In genomic region chr10:99106311-99106702, GRCm38 (mm10) we compare ENCODE assay signal across 9 mouse cellular contexts. TPM values are rescaled to one million over a fixed set of nuclear protein-coding genes. Genes with fewer than 3 reads are reported as not detected.
DNase-seq lines count a peak whose midpoint lies in the region; ATAC-seq lines count a peak whose summit lies in the region.
"Had no signal": no experiment of that assay in that cellular context is flagged by ENCODE, and none has a peak within 500 bp of the region (broad histone marks: within the 10 kb centered on the region; RNA-seq: fewer than 3 reads in every experiment).

No protein-coding gene starts in this region.

- H3K4me2 ChIP-seq in heart, embryonic 14.5 days (ENCODE audit: low read length): peak overlapping the region; percentile 100
- peak overlapping the region; percentile 88 for H3K4me2 ChIP-seq in hindbrain, embryonic 11.5 days (replicated peaks; ENCODE audit: low read depth, low read length)
- H3K4me2 ChIP-seq in midbrain, embryonic 11.5 days: peak overlapping the region; percentile 49

- peaks cover 4 to 8% of the 10 kb centered on the region in 2 experiments; a peak in 3 of 4 replicates for H3K4me1 ChIP-seq in heart, embryonic 14.5 days (ENCODE audit: control insufficient read depth in 2 of 2, insufficient read depth in 2 of 2, low read length in 2 of 2)
- no peaks in the 10 kb centered on the region; the same call in 1 of the 2 replicates for H3K4me1 ChIP-seq in hindbrain, embryonic 11.5 days (replicated peaks; ENCODE audit: control insufficient read depth, insufficient read depth, low read length)
- peaks cover 12% of the 10 kb centered on the region for H3K4me1 ChIP-seq in midbrain, embryonic 11.5 days (ENCODE audit: control insufficient read depth, insufficient read depth, low read length)

- H3K4me3 ChIP-seq in heart, embryonic 14.5 days (ENCODE audit: control insufficient read depth in 1 of 2, insufficient read depth in 1 of 2, low read depth in 1 of 2, low read length in 2 of 2): peak overlapping the region; percentile 92 to 100
- H3K4me3 ChIP-seq in hindbrain, embryonic 11.5 days (ENCODE audit: low read depth, low read length): peak overlapping the region; percentile 83
- H3K4me3 ChIP-seq in midbrain, embryonic 11.5 days (ENCODE audit: low read depth, low read length): peak overlapping the region; percentile 87

- H3K27ac ChIP-seq in heart, embryonic 14.5 days (replicated peaks in 1 of 2; ENCODE audit: control insufficient read depth in 1 of 2, insufficient read depth in 1 of 2, low read depth in 2 of 2, low read length in 2 of 2): no peak overlapping the region; a peak in 1 of 4 replicates
- peak overlapping the region; percentile 82 for H3K27ac ChIP-seq in hindbrain, embryonic 11.5 days (ENCODE audit: low read depth, low read length)
- 0 out of 2 replicates have a peak overlapping the region, but pooled peaks have one; percentile 77 for H3K27ac ChIP-seq in midbrain, embryonic 11.5 days (ENCODE audit: low read depth, low read length)

- 40% methylated on average over 8 of the region's 8 CpGs for WGBS in heart, embryonic 14.5 days
- WGBS in hindbrain, embryonic 11.5 days: 36% methylated on average over 8 of the region's 8 CpGs
- 40% methylated on average over 8 of the region's 8 CpGs for WGBS in midbrain, embryonic 11.5 days

- peaks cover 18% of the 10 kb centered on the region for H3K36me3 ChIP-seq in heart, embryonic 14.5 days (ENCODE audit: control insufficient read depth, insufficient read depth, low read length)
- H3K36me3 ChIP-seq in hindbrain, embryonic 11.5 days (ENCODE audit: control insufficient read depth, insufficient read depth, low read length): peaks cover 8% of the 10 kb centered on the region; the same call in 1 of the 2 replicates
- peaks cover 4% of the 10 kb centered on the region; the same call in 1 of the 2 replicates for H3K36me3 ChIP-seq in midbrain, embryonic 11.5 days (ENCODE audit: control insufficient read depth, insufficient read depth, low read length)

- intact Hi-C loops in left cerebral cortex, postnatal 36 days (cut with DNase I): loop anchor here (5.0 kb wide), 1 partner anchor 511 kb away; no protein-coding TSS in a partner anchor

- H3K9ac ChIP-seq in heart, embryonic 14.5 days (ENCODE audit: low read length): peak overlapping the region; percentile 89
- peak overlapping the region; percentile 84 for H3K9ac ChIP-seq in hindbrain, embryonic 11.5 days (ENCODE audit: low read depth, low read length)
- H3K9ac ChIP-seq in midbrain, embryonic 11.5 days (ENCODE audit: low read length): peak overlapping the region; percentile 92

- ATAC-seq in heart, embryonic 14.5 days (ENCODE audit: insufficient number of reproducible peaks, insufficient read depth, low FRiP score, low read depth): no peak
- ATAC-seq in activated CD4-positive, CD25-positive, alpha-beta regulatory T cell, adult 4 months: peak; percentile 0
- peak; percentile 6; the same call in 1 of the 2 replicates for ATAC-seq in hindbrain, embryonic 11.5 days (ENCODE audit: low FRiP score)
- peak; percentile 6 for ATAC-seq in midbrain, embryonic 11.5 days (ENCODE audit: low FRiP score)

- no peak for DNase-seq in heart, adult 18-20 months
- DNase-seq in hindbrain, embryonic 11.5 days (ENCODE audit: low spot score): no peak
- DNase-seq in midbrain, embryonic 11.5 days (ENCODE audit: low spot score, missing footprints): peak; percentile 88
- no peak for DNase-seq in left cerebral cortex, postnatal 36 days (ENCODE audit: low spot score in 2 of 2)
- DNase-seq in cerebellum, adult 8-10 months: no peak
- DNase-seq in retina, embryonic 14.5 days (ENCODE audit: low spot score): no peak

- no peaks in the 10 kb centered on the region for H3K27me3 ChIP-seq in heart, embryonic 14.5 days (ENCODE audit: control insufficient read depth, insufficient read depth, low read length)
- H3K27me3 ChIP-seq in hindbrain, embryonic 11.5 days (ENCODE audit: control insufficient read depth, insufficient read depth, low read length): no peaks in the 10 kb centered on the region
- H3K27me3 ChIP-seq in midbrain, embryonic 11.5 days (ENCODE audit: control insufficient read depth, insufficient read depth, low read length): no peaks in the 10 kb centered on the region
- H3K27me3 ChIP-seq: Patski had no signal

- no peaks in the 10 kb centered on the region for H3K9me3 ChIP-seq in heart, embryonic 14.5 days (ENCODE audit: control insufficient read depth, low read length)
- H3K9me3 ChIP-seq in hindbrain, embryonic 11.5 days (ENCODE audit: control insufficient read depth, low read length): no peaks in the 10 kb centered on the region
- no peaks in the 10 kb centered on the region for H3K9me3 ChIP-seq in midbrain, embryonic 11.5 days (ENCODE audit: control insufficient read depth, low read length)

RNA-seq across cellular contexts. Expression of gene Poc1b, which starts 0.5 kb away (rescaled TPM):
- 11.7 and 12.1 TPM in 2 replicates for polyA plus RNA-seq in heart, embryonic 14.5 days (2014; fragmentation: Nextera tagmentation; extraction: Ambion mirVana)
- total RNA-seq in heart, adult 18-20 months (2021): 1 to 10 TPM; 6.4 to 8.7 TPM
- 10 to 100 TPM; 10.4 to 10.8 TPM for polyA plus RNA-seq in activated CD4-positive, CD25-positive, alpha-beta regulatory T cell, adult 4 months (2017; shearing (Covaris generic))
- polyA plus RNA-seq in hindbrain, embryonic 11.5 days (2014; fragmentation: Nextera tagmentation; extraction: Ambion mirVana): 26.5 and 34.1 TPM in 2 replicates
- 37.2 and 38.6 TPM in 2 replicates for polyA plus RNA-seq in midbrain, embryonic 11.5 days (2014; fragmentation: Nextera tagmentation; extraction: Ambion mirVana)
- total RNA-seq in left cerebral cortex, postnatal 36 days (2021): 1 to 10 TPM; 6.0 to 8.3 TPM

RNA-seq across cellular contexts. Expression of gene Galnt4, which starts 1.7 kb away (rescaled TPM):
- 7.3 and 7.4 TPM in 2 replicates for polyA plus RNA-seq in heart, embryonic 14.5 days (2014; fragmentation: Nextera tagmentation; extraction: Ambion mirVana)
- total RNA-seq in heart, adult 18-20 months (2021): 1 to 10 TPM; 2.1 to 2.7 TPM
- 1 to 10 TPM; 3.0 to 3.1 TPM for polyA plus RNA-seq in activated CD4-positive, CD25-positive, alpha-beta regulatory T cell, adult 4 months (2017; shearing (Covaris generic))
- 4.2 and 4.7 TPM in 2 replicates for polyA plus RNA-seq in hindbrain, embryonic 11.5 days (2014; fragmentation: Nextera tagmentation; extraction: Ambion mirVana)
- polyA plus RNA-seq in midbrain, embryonic 11.5 days (2014; fragmentation: Nextera tagmentation; extraction: Ambion mirVana): 3.3 and 4.3 TPM in 2 replicates
- 1 to 10 TPM; 2.7 to 3.3 TPM for total RNA-seq in left cerebral cortex, postnatal 36 days (2021)

RNA-seq across cellular contexts. Expression of gene Phxr2, which starts 19.8 kb away (rescaled TPM):
- not detected in 2 replicates for polyA plus RNA-seq in heart, embryonic 14.5 days (2014; fragmentation: Nextera tagmentation; extraction: Ambion mirVana)
- total RNA-seq in heart, adult 18-20 months (2021): not detected
- under 1 TPM in 1 of 2 experiments, not detected in 1; 0.67 TPM for polyA plus RNA-seq in activated CD4-positive, CD25-positive, alpha-beta regulatory T cell, adult 4 months (2017; shearing (Covaris generic))
- polyA plus RNA-seq in hindbrain, embryonic 11.5 days (2014; fragmentation: Nextera tagmentation; extraction: Ambion mirVana): not detected in 2 replicates
- 0.14 TPM in 1 of 2 replicates, not detected in the other for polyA plus RNA-seq in midbrain, embryonic 11.5 days (2014; fragmentation: Nextera tagmentation; extraction: Ambion mirVana)
- not detected for total RNA-seq in left cerebral cortex, postnatal 36 days (2021)
- polyA plus RNA-seq: Patski had no signal

Comparison
In these comparisons a context has a peak if more than half of its experiments do, and no peak if none do; other contexts are left out.
1. H3K27ac ChIP-seq: peak in hindbrain, embryonic 11.5 days (single experiment) and midbrain, embryonic 11.5 days (single experiment); none in heart, embryonic 14.5 days (0 of 2).
2. H3K4me2 ChIP-seq: peak in every context shown above with its lines; median percentile 100 in heart, embryonic 14.5 days; 88 in hindbrain, embryonic 11.5 days; 49 in midbrain, embryonic 11.5 days.
3. Peak in every context shown above with its lines, with median percentiles within 50 percentile points of each other: H3K4me3 ChIP-seq and H3K9ac ChIP-seq.